8 mouse cellular contexts compared by ENCODE assay signal in genomic region chr11:61231329-61231728, GRCm38 (mm10). TPM values are rescaled to one million over a fixed set of nuclear protein-coding genes. Genes with fewer than 3 reads are reported as not detected.
A peak's percentile ranks its signal among the peaks of the same experiment; 100 is the strongest.
DNase-seq lines count a peak whose midpoint lies in the region; ATAC-seq lines count a peak whose summit lies in the region.

No protein-coding gene starts in this region.

- WGBS in forebrain, embryonic 16.5 days = 13% methylated on average over 9 of the region's 9 CpGs
- WGBS in hindbrain, embryonic 10.5 days = 24% methylated on average over 9 of the region's 9 CpGs

- H3K4me3 ChIP-seq in forebrain, embryonic 16.5 days (replicated peaks; ENCODE audit: low read length) = no peak overlapping the region
- H3K4me3 ChIP-seq in hindbrain, embryonic 10.5 days = no peak overlapping the region

- peaks cover under 1% of the 10 kb centered on the region; the same call in 1 of the 2 replicates for H3K4me1 ChIP-seq in forebrain, embryonic 16.5 days (replicated peaks; ENCODE audit: control insufficient read depth, insufficient read depth, low read length)
- H3K4me1 ChIP-seq in hindbrain, embryonic 10.5 days (replicated peaks) = peaks cover 8% of the 10 kb centered on the region

- DNase-seq in MEL-GATA-1-ER (ENCODE audit: extremely low read depth, low read depth) = peak; percentile 81
- DNase-seq in cerebellum, adult 18-20 months = peak; percentile 71 to 77
- DNase-seq in hindbrain, embryonic 10.5 days (ENCODE audit: low spot score) = peak; percentile 65
- DNase-seq in layer of hippocampus, adult 9-11 months = peak; percentile 23
- DNase-seq in lung, postnatal 25 days (ENCODE audit: low spot score) = peak; percentile 71
- DNase-seq in retina, adult 2 months (ENCODE audit: low read depth, low spot score) = peak; percentile 38
- DNase-seq in yolk sac, embryonic 10.5 days (ENCODE audit: low spot score) = peak; percentile 70

- no peaks in the 10 kb centered on the region for H3K27me3 ChIP-seq in forebrain, embryonic 16.5 days (replicated peaks; ENCODE audit: control insufficient read depth, insufficient read depth, low read length)
- no peaks in the 10 kb centered on the region for H3K27me3 ChIP-seq in hindbrain, embryonic 10.5 days (ENCODE audit: insufficient read depth, poor library complexity, severe bottlenecking)

- H3K27ac ChIP-seq in forebrain, embryonic 16.5 days (ENCODE audit: low read length) = no peak overlapping the region
- H3K27ac ChIP-seq in hindbrain, embryonic 10.5 days = no peak overlapping the region

- H3K9me3 ChIP-seq in forebrain, embryonic 16.5 days (ENCODE audit: control insufficient read depth, low read length) = no peaks in the 10 kb centered on the region
- no peaks in the 10 kb centered on the region for H3K9me3 ChIP-seq in hindbrain, embryonic 10.5 days

- H3K36me3 ChIP-seq in forebrain, embryonic 16.5 days (ENCODE audit: control insufficient read depth, insufficient read depth) = no peaks in the 10 kb centered on the region
- H3K36me3 ChIP-seq in hindbrain, embryonic 10.5 days = no peaks in the 10 kb centered on the region

- H3K4me2 ChIP-seq in forebrain, embryonic 16.5 days (ENCODE audit: low read length) = peak overlapping the region; percentile 8; the same call in 1 of the 2 replicates

- no peak overlapping the region for H3K9ac ChIP-seq in forebrain, embryonic 16.5 days (replicated peaks; ENCODE audit: low read depth, low read length)

- peak; percentile 80 for ATAC-seq in forebrain, embryonic 16.5 days

RNA-seq across cellular contexts. Expression of gene Aldh3a1, which starts 24.0 kb away (rescaled TPM):
- polyA plus RNA-seq in forebrain, embryonic 16.5 days (2015; fragmentation: Nextera tagmentation; extraction: Ambion mirVana) = 0.14 and 0.15 TPM in 2 replicates
- polyA plus RNA-seq in hindbrain, embryonic 10.5 days (2016; fragmentation: Nextera tagmentation; extraction: Ambion mirVana) = not detected in 2 replicates

RNA-seq across cellular contexts. Expression of gene Aldh3a2, which starts 35.9 kb away (rescaled TPM):
- polyA plus RNA-seq in forebrain, embryonic 16.5 days (2015; fragmentation: Nextera tagmentation; extraction: Ambion mirVana) = 29.5 and 29.8 TPM in 2 replicates
- 22.6 and 23.6 TPM in 2 replicates for polyA plus RNA-seq in hindbrain, embryonic 10.5 days (2016; fragmentation: Nextera tagmentation; extraction: Ambion mirVana)

RNA-seq across cellular contexts. Expression of gene Usp22, which starts 56.5 kb away (rescaled TPM):
- polyA plus RNA-seq in forebrain, embryonic 16.5 days (2015; fragmentation: Nextera tagmentation; extraction: Ambion mirVana) = 479 and 501 TPM in 2 replicates
- 206 and 255 TPM in 2 replicates for polyA plus RNA-seq in hindbrain, embryonic 10.5 days (2016; fragmentation: Nextera tagmentation; extraction: Ambion mirVana)

Comparison
In these comparisons a context has a peak if more than half of its experiments do, and no peak if none do; other contexts are left out.
1. DNase-seq: peak in every context shown above with its lines; median percentile 81 in MEL-GATA-1-ER; 74 in cerebellum, adult 18-20 months; 71 in lung, postnatal 25 days; 70 in yolk sac, embryonic 10.5 days; 65 in hindbrain, embryonic 10.5 days; 38 in retina, adult 2 months; 23 in layer of hippocampus, adult 9-11 months.